Mouse (Mus musculus) liver, postnatal 0 days (tissue): ENCODE results near the gene Dkkl1. TPM values are rescaled to one million over a fixed set of nuclear protein-coding genes. Genes with fewer than 3 reads are reported as not detected.

Experiments
- ATAC-seq: fragments of 200-750 bp; cut with Nextera tagmentation; 2 replicates; pipeline ENCODE4 v1.8.0; 2017; ENCODE audit warnings: mild to moderate bottlenecking, moderate library complexity
- DNase-seq: peaks from one replicate; pipeline ENCODE4 v3.0.0-alpha.2; 2016
- H3K27ac ChIP-seq: fragments of 300-500 bp; sonication (generic); 2 replicates; pipeline ENCODE4 v1.5.1; 2014; ENCODE audit warnings: antibody characterized with exemption, moderate library complexity, mild to moderate bottlenecking, low read depth
- H3K27me3 ChIP-seq: fragments of 300-500 bp; sonication (generic); 2 replicates; pipeline ENCODE4 v1.6.1; 2014; ENCODE audit warnings: low read length, control low read depth, mixed read lengths; ENCODE audit not compliant: insufficient read depth
- H3K36me3 ChIP-seq: fragments of 300-500 bp; sonication (generic); replicated peaks from 2 replicates; pipeline ENCODE4 v1.6.1; 2014; ENCODE audit warnings: mild to moderate bottlenecking, control low read depth, low read length, moderate library complexity, mixed read lengths; ENCODE audit not compliant: insufficient read depth
- H3K4me1 ChIP-seq: fragments of 300-500 bp; sonication (generic); 2 replicates; pipeline ENCODE4 v1.6.1; 2014; ENCODE audit warnings: antibody characterized with exemption, mild to moderate bottlenecking, control low read depth; ENCODE audit not compliant: insufficient read depth
- H3K4me2 ChIP-seq: fragments of 300-500 bp; sonication (generic); 2 replicates; pipeline ENCODE4 v1.6.1; 2014; ENCODE audit warnings: low read depth, mild to moderate bottlenecking, low read length, moderate library complexity, mixed read lengths
- H3K4me3 ChIP-seq: fragments of 300-500 bp; sonication (generic); 2 replicates; pipeline ENCODE4 v1.5.1; 2014; ENCODE audit warnings: low read depth, low read length
- H3K9ac ChIP-seq: fragments of 300-500 bp; sonication (generic); replicated peaks from 2 replicates; pipeline ENCODE4 v1.6.1; 2014; ENCODE audit warnings: mild to moderate bottlenecking, moderate library complexity
- H3K9me3 ChIP-seq: fragments of 300-500 bp; sonication (generic); 2 replicates; pipeline ENCODE4 v1.6.1; 2016; ENCODE audit warnings: mild to moderate bottlenecking, control low read depth, low read length, mixed read lengths
- CTCF ChIP-seq: sonication (generic); IDR thresholded peaks from 2 replicates; pipeline ENCODE4 v1.5.1; 2016; ENCODE audit warnings: antibody characterized with exemption, low read depth
- EP300 ChIP-seq: IDR thresholded peaks from 2 replicates; pipeline ENCODE4 v1.6.1; 2016; ENCODE audit warnings: antibody characterized with exemption, low read depth, mild to moderate bottlenecking
- WGBS: fragments of 180-500 bp; shearing (Covaris S2); extraction: QIAGEN DNeasy Blood & Tissue Kit; methylation state at CpG from one replicate; pipeline ENCODE4 v1.1.7; 2014; ENCODE audit not compliant: insufficient replicate concordance; 5-methylcytosine and 5-hydroxymethylcytosine counted together
- microRNA-seq: library from miRNA; unstranded; fragments of <30 nt; microRNA quantifications from one replicate; pipeline ENCODE4, GENCODE M21; 2016
- polyA plus RNA-seq: library from polyadenylated mRNA; unstranded; fragments of >200 nt; fragmentation: Nextera tagmentation; extraction: Ambion mirVana; gene quantifications from 2 replicates; pipeline ENCODE4 v1.2.1, GENCODE M21; 2015

The Dkkl1 gene
- polyA plus RNA-seq, 1 experiment from 2014 or later, result 1.5 TPM

DNA sequence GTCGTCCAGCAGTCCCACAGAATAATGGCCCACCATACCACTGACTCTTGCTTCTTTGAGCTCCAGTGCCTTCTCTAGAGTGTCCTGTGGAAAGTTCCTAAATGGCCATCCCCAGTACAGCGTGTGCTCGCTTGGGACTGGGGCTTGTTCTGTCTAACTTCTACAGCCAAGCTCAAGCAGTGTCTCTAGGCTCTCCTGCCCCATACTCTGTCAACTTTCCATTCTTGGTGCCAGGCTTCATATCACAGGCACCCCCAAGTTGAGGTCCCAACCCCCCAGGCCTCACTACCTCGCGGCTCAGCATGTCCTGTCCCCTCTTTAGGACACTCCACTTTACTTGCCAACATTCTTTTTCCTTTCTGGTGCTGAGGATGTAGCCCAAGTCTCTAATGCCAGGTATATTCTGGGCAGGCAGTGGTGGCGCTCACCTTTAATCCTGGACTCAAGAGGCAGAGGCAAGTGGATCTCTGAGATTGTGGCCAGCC, 51.6 kb downstream of the Dkkl1 start:
- TF ChIP-seq EP300 (no peak), CTCF (no peak)
- DNase-seq (no peak), ATAC-seq (no peak)
- no peak overlapping the region for H3K4me2 ChIP-seq
- H3K36me3 ChIP-seq, result peaks cover 2% of the 10 kb centered on the region
- no peak overlapping the region for H3K27ac ChIP-seq
- no peaks in the 10 kb centered on the region for H3K9me3 ChIP-seq
- H3K4me3 ChIP-seq, result no peak overlapping the region
- no peak overlapping the region for H3K9ac ChIP-seq
- peaks cover 15% of the 10 kb centered on the region for H3K4me1 ChIP-seq
- peaks cover 32% of the 10 kb centered on the region for H3K27me3 ChIP-seq
- WGBS, result 85% methylated on average over 6 of the region's 6 CpGs

DNA sequence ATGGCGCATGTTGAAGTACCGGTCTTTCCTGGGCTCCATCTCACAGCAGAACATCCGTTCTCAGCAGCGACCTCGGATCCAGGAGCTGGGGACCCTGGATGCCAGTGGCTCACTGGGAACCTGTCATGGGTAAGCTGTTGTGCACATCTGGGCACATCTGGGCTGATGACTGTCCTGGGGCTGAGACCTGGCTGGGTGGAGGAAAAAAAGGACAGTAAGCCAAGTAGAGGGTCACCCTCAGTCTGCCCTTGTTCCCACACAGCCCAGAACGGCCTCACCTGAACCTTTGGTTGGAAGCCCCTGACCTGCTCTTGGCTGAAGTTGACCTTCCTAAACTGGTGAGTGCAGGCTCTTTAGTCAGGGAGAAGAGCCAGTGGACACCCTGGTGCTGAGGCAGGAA, 53.0 kb downstream of the Dkkl1 start:
- Histone ChIP-seq H3K4me1 (peaks cover 20% of the 10 kb centered on the region), H3K36me3 (peaks cover 2% of the 10 kb centered on the region), H3K27ac (no peak overlapping the region), H3K4me2 (no peak overlapping the region), H3K9me3 (no peaks in the 10 kb centered on the region), H3K27me3 (peaks cover 18% of the 10 kb centered on the region), H3K9ac (no peak overlapping the region), H3K4me3 (no peak overlapping the region)
- WGBS, result 94% methylated on average over 6 of the region's 6 CpGs
- DNase-seq (no peak), ATAC-seq (no peak)
- no peak for TF ChIP-seq EP300
- TF ChIP-seq CTCF, result no peak

Small RNA genes within 50 kb of the gene (microRNA-seq; reads per million reads assigned to microRNA genes)
- not detected for gene Mir7055

Other genes with a start within 250 kb of the Dkkl1 start
- 0.98 and 1.1 TPM in 2 replicates for gene Cpt1c, start 237.3 kb downstream of the Dkkl1 start, polyA plus RNA-seq
- gene Prmt1, start 225.6 kb downstream of the Dkkl1 start, polyA plus RNA-seq, result 73.2 and 76.8 TPM in 2 replicates
- gene Irf3, start 214.5 kb downstream of the Dkkl1 start, polyA plus RNA-seq, result 35.9 and 38.0 TPM in 2 replicates
- 11.7 and 13.1 TPM in 2 replicates for gene Bcl2l12, start 213.4 kb downstream of the Dkkl1 start, polyA plus RNA-seq
- gene Scaf1, start 195.8 kb downstream of the Dkkl1 start, polyA plus RNA-seq, result 7.5 and 8.1 TPM in 2 replicates
- 25.4 and 31.4 TPM in 2 replicates for gene Rras, start 194.2 kb downstream of the Dkkl1 start, polyA plus RNA-seq
- 1.6 and 1.7 TPM in 2 replicates for gene Prr12, start 159.3 kb downstream of the Dkkl1 start, polyA plus RNA-seq
- 22.2 and 22.6 TPM in 2 replicates for gene Nosip, start 149.7 kb downstream of the Dkkl1 start, polyA plus RNA-seq
- gene Prrg2, start 149.5 kb downstream of the Dkkl1 start, polyA plus RNA-seq, result 19.7 and 20.4 TPM in 2 replicates
- 17.1 and 17.9 TPM in 2 replicates for gene Rcn3, start 119.9 kb downstream of the Dkkl1 start, polyA plus RNA-seq
- 150 and 154 TPM in 2 replicates for gene Fcgrt, start 108.3 kb downstream of the Dkkl1 start, polyA plus RNA-seq
- gene Rps11, start 87.7 kb downstream of the Dkkl1 start, polyA plus RNA-seq, result 681 and 696 TPM in 2 replicates
- 938 and 993 TPM in 2 replicates for gene Rpl13a, start 83.4 kb downstream of the Dkkl1 start, polyA plus RNA-seq
- 0.27 and 0.70 TPM in 2 replicates for gene Gm45713, start 75.9 kb downstream of the Dkkl1 start, polyA plus RNA-seq
- gene Flt3l, start 75.7 kb downstream of the Dkkl1 start, polyA plus RNA-seq, result 2.0 and 2.3 TPM in 2 replicates
- gene Pih1d1, start 57.8 kb downstream of the Dkkl1 start, polyA plus RNA-seq, result 37.6 and 37.8 TPM in 2 replicates
- 26.8 and 29.6 TPM in 2 replicates for gene Aldh16a1, start 57.6 kb downstream of the Dkkl1 start, polyA plus RNA-seq
- gene Slc17a7, start 48.2 kb downstream of the Dkkl1 start, polyA plus RNA-seq, result not detected in 2 replicates
- not detected in 2 replicates for gene Gfy, start 32.6 kb downstream of the Dkkl1 start, polyA plus RNA-seq
- gene Pth2, start 31.2 kb downstream of the Dkkl1 start, polyA plus RNA-seq, result not detected in 2 replicates
- gene Ccdc155, start 7.3 kb downstream of the Dkkl1 start, polyA plus RNA-seq, result 0.06 TPM in 1 of 2 replicates, not detected in the other
- gene Tead2, start 3.6 kb upstream of the Dkkl1 start, polyA plus RNA-seq, result 15.5 and 20.2 TPM in 2 replicates
- gene Cd37, start 27.0 kb upstream of the Dkkl1 start, polyA plus RNA-seq, result 29.8 and 31.8 TPM in 2 replicates
- 0.46 and 0.49 TPM in 2 replicates for gene Slc6a16, start 28.9 kb upstream of the Dkkl1 start, polyA plus RNA-seq
- 0.32 and 0.43 TPM in 2 replicates for gene Slc6a21, start 65.4 kb upstream of the Dkkl1 start, polyA plus RNA-seq
- gene Trpm4, start 121.6 kb upstream of the Dkkl1 start, polyA plus RNA-seq, result 6.9 and 7.0 TPM in 2 replicates
- 0.05 and 0.31 TPM in 2 replicates for gene Hrc, start 123.1 kb upstream of the Dkkl1 start, polyA plus RNA-seq
- gene Ppfia3, start 154.9 kb upstream of the Dkkl1 start, polyA plus RNA-seq, result not detected in 2 replicates
- gene Lin7b, start 158.4 kb upstream of the Dkkl1 start, polyA plus RNA-seq, result not detected in 2 replicates
- gene Snrnp70, start 183.6 kb upstream of the Dkkl1 start, polyA plus RNA-seq, result 53.7 and 57.2 TPM in 2 replicates
- 0.05 TPM in 1 of 2 replicates, not detected in the other for gene Kcna7, start 193.5 kb upstream of the Dkkl1 start, polyA plus RNA-seq
- 0.05 and 0.15 TPM in 2 replicates for gene Ntf5, start 201.5 kb upstream of the Dkkl1 start, polyA plus RNA-seq
- not detected in 2 replicates for gene Lhb, start 208.7 kb upstream of the Dkkl1 start, polyA plus RNA-seq
- gene Gys1, start 222.7 kb upstream of the Dkkl1 start, polyA plus RNA-seq, result 3.3 TPM in 2 replicates
- 30.1 and 36.5 TPM in 2 replicates for gene Ruvbl2, start 225.9 kb upstream of the Dkkl1 start, polyA plus RNA-seq
- gene Ftl1, start 247.7 kb upstream of the Dkkl1 start, polyA plus RNA-seq, result 5,147 and 5,518 TPM in 2 replicates